Mouse (Mus musculus): ENCODE data around the gene Tbc1d19. TPM values are rescaled to one million over a fixed set of nuclear protein-coding genes. Genes with fewer than 3 reads are reported as not detected.

Tbc1d19 gene
- total and polyA plus RNA-seq, 2 experiments from 2014 or later = 20.8 to 25.1 TPM

DNA sequence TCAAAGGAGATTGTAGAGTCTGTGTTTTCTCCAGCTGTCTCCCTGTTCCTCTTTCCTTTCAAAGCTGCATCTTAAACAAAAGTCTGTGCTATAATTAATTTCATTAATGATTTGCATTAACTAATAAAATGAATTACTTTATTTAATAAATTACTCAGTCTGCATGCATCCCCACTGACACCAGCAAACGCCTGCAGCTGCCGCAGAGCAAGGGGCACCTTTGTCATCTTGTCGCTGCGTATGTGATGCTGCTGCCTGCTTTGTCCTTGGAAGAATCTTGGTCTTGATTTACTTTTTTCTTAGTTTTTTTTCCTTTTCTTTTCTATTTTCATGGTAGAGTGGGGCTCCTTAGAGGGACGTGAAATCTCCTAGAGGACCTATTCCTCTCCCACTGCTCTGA, 43.2 kb downstream of the Tbc1d19 start:
- ATAC-seq (ENCODE audit: insufficient read depth, low read depth) (no peak), DNase-seq (ENCODE audit: low spot score) (no peak)
- Histone ChIP-seq H3K27ac (ENCODE audit: low read depth) (no peak overlapping the region), H3K27me3 (ENCODE audit: control insufficient read depth, insufficient read depth, low read length) (no peaks in the 10 kb centered on the region), H3K36me3 (replicated peaks; ENCODE audit: control insufficient read depth, insufficient read depth, low read length) (peaks cover 23% of the 10 kb centered on the region), H3K9me3 (replicated peaks; ENCODE audit: control insufficient read depth, low read length) (no peaks in the 10 kb centered on the region), H3K4me1 (ENCODE audit: control insufficient read depth, insufficient read depth) (no peaks in the 10 kb centered on the region), H3K9ac (replicated peaks; ENCODE audit: low read depth, low read length) (no peak overlapping the region), H3K4me2 (ENCODE audit: low read depth, low read length) (no peak overlapping the region), H3K4me3 (ENCODE audit: low read depth, low read length) (no peak overlapping the region)
- 94% methylated on average over 5 of the region's 5 CpGs for WGBS
- no peak for TF ChIP-seq EP300 (IDR thresholded peaks at IDR 0.05; ENCODE audit: low read depth)
- no peak for TF ChIP-seq CTCF (IDR thresholded peaks at IDR 0.05; ENCODE audit: low read depth)

DNA sequence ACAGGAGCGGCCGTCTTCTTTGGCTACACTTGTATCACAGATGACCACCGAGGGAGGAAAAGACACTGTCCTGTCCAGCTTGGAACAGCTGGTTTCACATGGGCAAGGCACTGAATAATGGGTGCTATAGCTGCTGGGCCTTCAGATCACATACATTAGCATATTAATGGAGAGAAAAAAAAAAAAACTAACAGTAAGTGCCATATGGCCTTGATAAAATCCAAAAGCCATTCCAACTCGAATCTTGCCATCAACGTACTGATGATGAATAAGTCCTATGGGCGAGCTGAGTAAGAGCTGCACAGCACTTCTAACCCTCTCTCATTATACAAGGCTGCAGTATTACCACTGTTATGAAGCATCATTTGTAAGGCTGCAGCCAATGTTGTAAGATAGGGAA, 45.2 kb downstream of the Tbc1d19 start:
- DNase-seq (ENCODE audit: low spot score) = no peak
- Histone ChIP-seq H3K4me2 (ENCODE audit: low read depth, low read length) (no peak overlapping the region), H3K9me3 (replicated peaks; ENCODE audit: control insufficient read depth, low read length) (no peaks in the 10 kb centered on the region), H3K9ac (replicated peaks; ENCODE audit: low read depth, low read length) (no peak overlapping the region), H3K4me1 (ENCODE audit: control insufficient read depth, insufficient read depth) (no peaks in the 10 kb centered on the region), H3K36me3 (replicated peaks; ENCODE audit: control insufficient read depth, insufficient read depth, low read length) (peaks cover 21% of the 10 kb centered on the region), H3K4me3 (ENCODE audit: low read depth, low read length) (no peak overlapping the region), H3K27me3 (ENCODE audit: control insufficient read depth, insufficient read depth, low read length) (no peaks in the 10 kb centered on the region), H3K27ac (ENCODE audit: low read depth) (no peak overlapping the region)
- no peak for ATAC-seq (ENCODE audit: insufficient read depth, low read depth)
- TF ChIP-seq EP300 (IDR thresholded peaks at IDR 0.05; ENCODE audit: low read depth) (no peak), CTCF (IDR thresholded peaks at IDR 0.05; ENCODE audit: low read depth) (no peak)
- WGBS = 58% methylated on average over 6 of the region's 6 CpGs

DNA sequence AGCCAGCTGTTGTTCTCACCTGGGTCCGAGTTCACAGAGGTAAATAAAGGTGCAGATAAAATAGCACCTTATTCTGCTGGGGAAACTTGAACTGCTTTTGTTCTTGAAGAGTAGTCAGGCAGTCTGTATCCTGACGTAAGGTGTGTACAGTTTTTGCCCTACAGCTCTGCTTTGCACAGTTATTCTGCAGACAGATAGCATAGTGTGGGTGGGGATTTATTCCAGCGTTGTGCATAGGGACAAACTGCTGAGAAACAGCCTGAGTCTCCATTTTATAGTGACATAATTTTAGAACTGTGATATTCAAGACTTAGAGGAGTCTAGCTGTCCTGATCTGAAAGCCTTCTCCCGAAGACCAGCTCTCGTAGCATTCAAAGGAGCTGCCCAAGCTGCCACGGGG, 46.6 kb downstream of the Tbc1d19 start:
- Histone ChIP-seq H3K4me3 (ENCODE audit: low read depth, low read length) (no peak overlapping the region), H3K4me2 (ENCODE audit: low read depth, low read length) (no peak overlapping the region), H3K27me3 (ENCODE audit: control insufficient read depth, insufficient read depth, low read length) (no peaks in the 10 kb centered on the region), H3K9me3 (replicated peaks; ENCODE audit: control insufficient read depth, low read length) (no peaks in the 10 kb centered on the region), H3K27ac (ENCODE audit: low read depth) (no peak overlapping the region), H3K4me1 (ENCODE audit: control insufficient read depth, insufficient read depth) (no peaks in the 10 kb centered on the region), H3K36me3 (replicated peaks; ENCODE audit: control insufficient read depth, insufficient read depth, low read length) (peaks cover 18% of the 10 kb centered on the region), H3K9ac (replicated peaks; ENCODE audit: low read depth, low read length) (no peak overlapping the region)
- ATAC-seq (ENCODE audit: insufficient read depth, low read depth) (no peak), DNase-seq (ENCODE audit: low spot score) (no peak)
- TF ChIP-seq EP300 (IDR thresholded peaks at IDR 0.05; ENCODE audit: low read depth) (no peak), CTCF (IDR thresholded peaks at IDR 0.05; ENCODE audit: low read depth) (no peak)
- 85% methylated on average over 6 of the region's 6 CpGs for WGBS

DNA sequence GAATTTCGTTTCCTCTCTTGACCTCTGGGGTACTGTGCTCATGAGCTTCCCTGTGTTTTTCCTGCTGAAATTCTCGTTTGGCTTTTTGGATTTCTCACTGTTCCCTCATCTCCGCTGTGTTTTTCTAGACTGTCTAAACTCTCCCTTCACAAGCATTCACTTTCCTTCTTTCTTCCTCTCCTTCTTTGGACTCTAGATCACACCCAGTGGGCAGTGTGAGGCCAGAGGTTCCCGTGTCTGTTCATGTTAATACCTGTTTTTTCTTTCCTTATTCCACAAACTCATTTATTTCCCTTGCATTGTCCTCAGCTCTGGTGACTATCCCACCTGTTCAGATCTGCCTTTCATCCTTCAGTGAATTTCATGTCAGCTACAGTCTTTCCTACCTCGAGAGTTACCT, 55.7 kb downstream of the Tbc1d19 start:
- H3K4me2 ChIP-seq (ENCODE audit: low read depth, low read length) = no peak overlapping the region
- TF ChIP-seq CTCF (IDR thresholded peaks at IDR 0.05; ENCODE audit: low read depth) = no peak
- TF ChIP-seq EP300 (IDR thresholded peaks at IDR 0.05; ENCODE audit: low read depth) = no peak
- DNase-seq (ENCODE audit: low spot score) (no peak), ATAC-seq (ENCODE audit: insufficient read depth, low read depth) (no peak)
- H3K4me1 ChIP-seq (ENCODE audit: control insufficient read depth, insufficient read depth) = no peaks in the 10 kb centered on the region
- 83% methylated on average over 5 of the region's 5 CpGs for WGBS
- H3K36me3 ChIP-seq (replicated peaks; ENCODE audit: control insufficient read depth, insufficient read depth, low read length) = 0 out of 2 replicates have a peak, but pooled peaks cover 11% of the 10 kb centered on the region
- H3K27ac ChIP-seq (ENCODE audit: low read depth) = no peak overlapping the region
- no peak overlapping the region for H3K9ac ChIP-seq (replicated peaks; ENCODE audit: low read depth, low read length)
- H3K9me3 ChIP-seq (replicated peaks; ENCODE audit: control insufficient read depth, low read length) = no peaks in the 10 kb centered on the region
- no peak overlapping the region for H3K4me3 ChIP-seq (ENCODE audit: low read depth, low read length)
- no peaks in the 10 kb centered on the region for H3K27me3 ChIP-seq (ENCODE audit: control insufficient read depth, insufficient read depth, low read length)

DNA sequence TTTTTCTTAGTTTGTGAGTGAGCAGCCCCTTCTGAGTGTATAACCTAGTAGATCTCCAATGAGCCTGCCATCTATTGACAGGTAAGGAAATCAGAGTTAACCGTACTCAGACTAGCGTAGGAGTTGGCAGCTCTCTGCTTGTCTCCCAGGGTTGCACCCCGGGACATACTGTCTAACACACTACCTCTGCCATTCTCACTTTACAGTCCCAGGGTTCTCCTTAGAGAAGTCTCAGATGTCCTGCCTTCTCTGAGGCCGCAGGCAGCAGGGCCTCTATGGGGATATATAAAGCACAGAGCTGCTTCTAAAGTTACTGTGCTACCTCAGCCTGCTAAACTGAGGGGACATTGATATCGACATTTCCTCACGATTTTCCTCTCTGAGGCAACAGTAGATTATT, 56.6 kb downstream of the Tbc1d19 start:
- Histone ChIP-seq H3K27me3 (ENCODE audit: control insufficient read depth, insufficient read depth, low read length) (no peaks in the 10 kb centered on the region), H3K9me3 (replicated peaks; ENCODE audit: control insufficient read depth, low read length) (no peaks in the 10 kb centered on the region), H3K27ac (ENCODE audit: low read depth) (no peak overlapping the region), H3K4me3 (ENCODE audit: low read depth, low read length) (no peak overlapping the region), H3K9ac (replicated peaks; ENCODE audit: low read depth, low read length) (no peak overlapping the region), H3K4me2 (ENCODE audit: low read depth, low read length) (no peak overlapping the region), H3K4me1 (ENCODE audit: control insufficient read depth, insufficient read depth) (no peaks in the 10 kb centered on the region), H3K36me3 (replicated peaks; ENCODE audit: control insufficient read depth, insufficient read depth, low read length) (0 out of 2 replicates have a peak, but pooled peaks cover 8% of the 10 kb centered on the region)
- ATAC-seq (ENCODE audit: insufficient read depth, low read depth) (no peak), DNase-seq (ENCODE audit: low spot score) (no peak)
- TF ChIP-seq EP300 (IDR thresholded peaks at IDR 0.05; ENCODE audit: low read depth) = no peak
- TF ChIP-seq CTCF (IDR thresholded peaks at IDR 0.05; ENCODE audit: low read depth) = no peak
- 83% methylated on average over 6 of the region's 6 CpGs for WGBS

DNA sequence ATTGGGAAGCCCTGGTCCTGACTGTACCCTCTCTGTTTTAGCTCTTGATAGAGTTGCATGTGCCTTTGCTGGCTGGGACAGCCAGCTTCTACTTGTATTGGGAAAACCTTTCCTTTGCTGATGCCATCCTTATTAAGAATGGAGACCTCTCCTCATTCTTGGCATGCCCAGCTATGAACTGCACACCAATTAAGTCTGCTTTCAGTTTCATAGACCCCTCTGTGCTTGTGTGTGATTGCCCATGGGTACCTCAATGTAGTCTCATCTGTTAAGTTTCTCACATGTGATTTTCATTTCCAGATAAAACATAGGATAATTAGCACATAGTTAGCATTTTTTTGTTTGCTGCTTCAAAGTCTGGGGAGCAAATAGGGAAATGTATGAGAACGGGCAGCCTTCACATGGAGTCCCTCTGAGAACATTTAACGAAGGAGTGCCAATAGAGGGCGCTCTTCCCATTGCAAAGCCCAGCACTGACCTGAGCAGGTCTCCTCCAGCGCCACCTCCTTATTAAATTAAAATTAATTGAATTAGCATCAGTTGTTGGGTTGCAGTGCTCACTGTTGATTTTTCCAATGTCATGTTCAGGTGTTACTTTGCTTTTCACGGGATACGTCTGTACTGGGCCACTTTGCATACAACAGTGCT, 62.4 kb downstream of the Tbc1d19 start:
- no peak overlapping the region for H3K9ac ChIP-seq (replicated peaks; ENCODE audit: low read depth, low read length)
- ATAC-seq (ENCODE audit: insufficient read depth, low read depth) = peak; percentile 76

More for the DNA sequence above, 62.4 kb downstream of the Tbc1d19 start:
- no peak overlapping the region for H3K27ac ChIP-seq (ENCODE audit: low read depth)
- peak; percentile 58 for DNase-seq (ENCODE audit: low spot score)
- WGBS = 26% methylated on average over 6 of the region's 6 CpGs
- peak; percentile 84 for TF ChIP-seq CTCF (IDR thresholded peaks at IDR 0.05; ENCODE audit: low read depth)
- no peak for TF ChIP-seq EP300 (IDR thresholded peaks at IDR 0.05; ENCODE audit: low read depth)
- peak overlapping the region; percentile 23; the same call in 1 of the 2 replicates for H3K4me2 ChIP-seq (ENCODE audit: low read depth, low read length)
- no peaks in the 10 kb centered on the region for H3K9me3 ChIP-seq (replicated peaks; ENCODE audit: control insufficient read depth, low read length)
- no peaks in the 10 kb centered on the region for H3K4me1 ChIP-seq (ENCODE audit: control insufficient read depth, insufficient read depth)
- H3K4me3 ChIP-seq (ENCODE audit: low read depth, low read length) = no peak overlapping the region
- H3K27me3 ChIP-seq (ENCODE audit: control insufficient read depth, insufficient read depth, low read length) = no peaks in the 10 kb centered on the region
- H3K36me3 ChIP-seq (replicated peaks; ENCODE audit: control insufficient read depth, insufficient read depth, low read length) = peaks cover 18% of the 10 kb centered on the region
